Mouse (Mus musculus) layer of hippocampus, adult 8-10 months (tissue): ENCODE measurements at regions not wholly inside any gene's neighbourhood (a gene's known extent, or its start where the extent isn't known, plus 50 kb on each side); places are given as distances from the start of the nearest gene placed in this dataset.

Experiments used
- DNase-seq, 2 experiments: peaks; one replicate each; pipeline ENCODE4 v3.0.0; 2022; ENCODE audit warnings: low spot score in 2 of 2

- DNase-seq: no peak
Measured at GRCm38 (mm10) chr7:68686396-68687139, 62.5 kb downstream of the Arrdc4 start.

- no peak for DNase-seq
Measured at GRCm38 (mm10) chr7:68682929-68683643, 66.0 kb downstream of the Arrdc4 start.

GRCm38 (mm10) chr7:68682318-68682728 lies 66.7 kb downstream of the Arrdc4 start:
- DNase-seq: no peak

GRCm38 (mm10) chr7:68679770-68680169 lies 69.3 kb downstream of the Arrdc4 start:
- no peak for DNase-seq

GRCm38 (mm10) chr7:68667790-68668732 lies 81.0 kb downstream of the Arrdc4 start:
- DNase-seq: no peak

GRCm38 (mm10) chr7:68667215-68667614 lies 81.8 kb downstream of the Arrdc4 start:
- DNase-seq: no peak

GRCm38 (mm10) chr7:68656354-68656753 lies 92.7 kb downstream of the Arrdc4 start:
- no peak for DNase-seq

- no peak for DNase-seq
Measured at GRCm38 (mm10) chr7:68653534-68653933, 95.5 kb downstream of the Arrdc4 start.

GRCm38 (mm10) chr7:68651418-68651817 lies 97.6 kb downstream of the Arrdc4 start:
- DNase-seq: no peak

- no peak for DNase-seq
Measured at GRCm38 (mm10) chr7:68637556-68638215, 111.4 kb downstream of the Arrdc4 start.

GRCm38 (mm10) chr7:68621080-68621479 lies 128.0 kb downstream of the Arrdc4 start:
- no peak for DNase-seq

- DNase-seq: no peak
Measured at GRCm38 (mm10) chr7:68610499-68610898, 138.5 kb downstream of the Arrdc4 start.

- DNase-seq: no peak
Measured at GRCm38 (mm10) chr7:68607170-68607569, 141.9 kb downstream of the Arrdc4 start.

GRCm38 (mm10) chr7:68606278-68606677 lies 142.8 kb downstream of the Arrdc4 start:
- DNase-seq: no peak

- DNase-seq: no peak
Measured at GRCm38 (mm10) chr7:68603711-68604110, 145.3 kb downstream of the Arrdc4 start.

- DNase-seq: no peak
Measured at GRCm38 (mm10) chr7:68602003-68602402, 147.0 kb downstream of the Arrdc4 start.

- DNase-seq: no peak
Measured at GRCm38 (mm10) chr7:68594017-68594386, 155.0 kb downstream of the Arrdc4 start.

GRCm38 (mm10) chr7:68593344-68594016 lies 155.6 kb downstream of the Arrdc4 start:
- no peak for DNase-seq

- DNase-seq: no peak
Measured at GRCm38 (mm10) chr7:68582540-68583325, 166.3 kb downstream of the Arrdc4 start.

GRCm38 (mm10) chr7:68580650-68581049 lies 168.4 kb downstream of the Arrdc4 start:
- peak in 1 of 2 experiments; percentile 50 for DNase-seq
